Mouse (Mus musculus): Measurements from ENCODE around the gene Pde3a.

DNA sequence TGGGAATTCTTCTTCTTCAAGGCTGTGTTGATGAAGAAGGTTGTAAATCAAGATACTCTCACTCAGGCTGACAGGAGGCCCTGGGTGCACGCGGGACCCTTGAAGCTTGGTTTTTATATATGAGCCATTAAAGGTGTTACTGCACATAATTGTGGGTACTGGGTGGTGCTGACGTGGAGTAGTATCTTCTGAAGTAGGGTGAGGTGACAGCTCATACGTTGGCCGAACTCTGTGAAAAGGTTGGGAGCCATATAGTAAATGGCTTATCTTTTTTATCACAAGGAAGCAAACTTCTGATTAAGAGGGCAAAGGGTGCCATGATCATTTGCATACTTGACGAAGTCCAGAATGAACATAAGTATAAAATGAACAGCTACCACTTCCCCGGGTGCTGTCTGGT lies 3.5 kb downstream of the Pde3a start:
- TF ChIP-seq POLR2A (IDR thresholded peaks at IDR 0.05; ENCODE audit: extremely low read depth, insufficient read depth, low read length) (no peak), CTCF (IDR thresholded peaks at IDR 0.05; ENCODE audit: low read depth, low read length) (no peak)

Measured in liver, adult 2 months (tissue).